Mouse (Mus musculus) G1E (cell line): Measurements from ENCODE around the gene Tox2. TPM values are rescaled to one million over a fixed set of nuclear protein-coding genes. Genes with fewer than 3 reads are reported as not detected.

Experiments
- ATAC-seq: 2 replicates; pipeline ENCODE4 v1.8.0; 2016; ENCODE audit warnings: mild to moderate bottlenecking; ENCODE audit not compliant: insufficient number of reproducible peaks, poor library complexity, low FRiP score, severe bottlenecking; ENCODE audit errors: extremely low read depth
- DNase-seq: peaks from one replicate; pipeline ENCODE4 v3.0.0; 2012; ENCODE audit warnings: low spot score
- H3K27me3 ChIP-seq: 2 replicates; pipeline ENCODE4 v1.6.1; 2012; ENCODE audit warnings: mild to moderate bottlenecking, low read length, inconsistent platforms; ENCODE audit not compliant: insufficient read depth
- H3K36me3 ChIP-seq: replicated peaks from 2 replicates; pipeline ENCODE3; 2012; ENCODE audit warnings: mild to moderate bottlenecking, inconsistent platforms
- H3K4me1 ChIP-seq: 2 replicates; pipeline ENCODE4 v1.6.1; 2012; ENCODE audit warnings: low read depth, low read length, inconsistent platforms, mixed read lengths; ENCODE audit not compliant: insufficient read depth
- H3K4me3 ChIP-seq: 2 replicates; pipeline ENCODE4 v1.5.1; 2012; ENCODE audit warnings: low read depth, mild to moderate bottlenecking, inconsistent platforms, low read length, moderate library complexity, mixed read lengths
- H3K9me3 ChIP-seq: replicated peaks from 2 replicates; pipeline ENCODE4 v1.6.1; 2012; ENCODE audit warnings: inconsistent platforms
- CTCF ChIP-seq: IDR thresholded peaks from 2 replicates; pipeline ENCODE4 v1.5.1; 2012; ENCODE audit warnings: low read depth, low read length, inconsistent platforms, mixed read lengths
- GATA1 ChIP-seq: IDR thresholded peaks from 2 replicates; pipeline ENCODE4 v1.6.1; 2012; ENCODE audit warnings: borderline replicate concordance, low read length, inconsistent platforms, mixed read lengths
- GATA2 ChIP-seq: IDR thresholded peaks from 2 replicates; pipeline ENCODE4 v1.6.1; 2012; ENCODE audit warnings: low read depth, low read length, inconsistent platforms, borderline replicate concordance
- POLR2AphosphoS5 ChIP-seq: IDR thresholded peaks from 2 replicates; pipeline ENCODE4 v1.6.1; 2012; ENCODE audit warnings: low read depth, low read length, inconsistent platforms; ENCODE audit not compliant: insufficient replicate concordance
- TAL1 ChIP-seq: conservative IDR thresholded peaks from 2 replicates; pipeline ENCODE4 v1.6.1; 2012; ENCODE audit warnings: low read depth, low read length, inconsistent platforms, mixed read lengths
- polyA plus RNA-seq: library from polyadenylated mRNA; stranded (reverse); fragments of >175 nt; gene quantifications from 2 replicates; pipeline ENCODE4 v1.2.3, GENCODE M21; 2012
- total RNA-seq, 2 experiments: library from RNA; stranded (forward) in 1 of 2; stranded (reverse) in 1 of 2; fragments of 200-1000 nt in 1 of 2; fragments of >200 nt in 1 of 2; fragmentation: Nextera tagmentation in 1 of 2; gene quantifications; 2 replicates each; pipeline ENCODE4 v1.2.3; 2014 to 2017

Tox2 gene
- total and polyA plus RNA-seq, 3 experiments, result not detected

DNA sequence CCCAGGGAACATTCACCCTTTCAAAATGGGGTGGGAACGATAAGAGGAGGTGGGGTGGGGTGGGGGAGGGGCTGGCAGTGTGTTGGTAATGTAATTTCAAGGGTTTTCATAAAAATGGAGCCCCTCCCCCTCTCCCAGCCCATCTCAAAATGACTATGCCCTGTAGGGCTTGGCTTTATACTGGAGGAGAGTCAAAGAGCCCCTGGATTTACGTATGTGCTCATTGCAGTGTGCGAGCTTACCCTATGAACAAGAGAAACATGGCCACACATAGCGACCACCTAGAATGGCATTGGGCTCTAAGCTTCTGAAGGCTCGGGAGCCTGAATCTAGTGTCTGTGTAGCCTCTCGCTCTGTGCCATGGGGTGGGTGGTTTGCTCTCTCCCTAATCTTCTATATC, 51.3 kb downstream of the Tox2 start:
- Histone ChIP-seq H3K9me3 (no peaks in the 10 kb centered on the region), H3K4me3 (no peak overlapping the region), H3K36me3 (no peaks in the 10 kb centered on the region), H3K27me3 (no peaks in the 10 kb centered on the region), H3K4me1 (no peaks in the 10 kb centered on the region)
- DNase-seq (no peak), ATAC-seq (no peak)
- TF ChIP-seq POLR2AphosphoS5, result no peak
- no peak for TF ChIP-seq CTCF

GRCm38 (mm10) chr2:163256765-163257164, 53.8 kb downstream of the Tox2 start:
- Histone ChIP-seq H3K4me1 (no peaks in the 10 kb centered on the region), H3K36me3 (no peaks in the 10 kb centered on the region), H3K4me3 (no peak overlapping the region), H3K27me3 (no peaks in the 10 kb centered on the region), H3K9me3 (no peaks in the 10 kb centered on the region)
- no peak for TF ChIP-seq TAL1
- TF ChIP-seq POLR2AphosphoS5, result no peak
- TF ChIP-seq GATA2, result no peak
- no peak for TF ChIP-seq CTCF
- TF ChIP-seq GATA1, result no peak
- ATAC-seq, result no peak
- DNase-seq, result no peak

- H3K4me1 ChIP-seq, result no peaks in the 10 kb centered on the region
- no peaks in the 10 kb centered on the region for H3K9me3 ChIP-seq
- no peaks in the 10 kb centered on the region for H3K36me3 ChIP-seq
- TF ChIP-seq TAL1 (no peak), GATA1 (no peak), CTCF (no peak), GATA2 (no peak), POLR2AphosphoS5 (no peak)
- H3K4me3 ChIP-seq, result no peak overlapping the region
- H3K27me3 ChIP-seq, result no peaks in the 10 kb centered on the region
- DNase-seq (no peak), ATAC-seq (no peak)
These were observed 58.6 kb downstream of the Tox2 start for GRCm38 (mm10) chr2:163261362-163262054.

DNA sequence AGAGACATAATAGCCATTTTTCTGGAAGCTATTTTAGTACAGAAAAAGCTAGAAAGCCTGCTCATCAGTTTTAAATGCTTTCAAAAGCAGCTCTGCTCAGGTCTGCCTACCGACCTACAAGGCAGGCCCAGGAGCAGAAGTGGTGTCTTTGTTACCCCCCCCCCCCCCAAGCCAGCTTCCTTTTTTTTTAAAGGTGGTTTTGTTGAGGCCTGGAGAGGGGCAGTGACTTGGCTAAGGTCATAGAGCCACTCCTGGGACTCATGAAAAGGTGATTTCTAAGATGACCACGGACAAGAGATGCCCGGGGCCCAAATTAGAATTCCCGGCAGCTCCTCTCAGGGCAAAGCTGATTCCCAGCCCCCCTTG, 59.1 kb downstream of the Tox2 start:
- Histone ChIP-seq H3K27me3 (no peaks in the 10 kb centered on the region), H3K9me3 (no peaks in the 10 kb centered on the region), H3K4me3 (no peak overlapping the region), H3K4me1 (no peaks in the 10 kb centered on the region), H3K36me3 (no peaks in the 10 kb centered on the region)
- TF ChIP-seq GATA1 (no peak), POLR2AphosphoS5 (no peak)
- no peak for ATAC-seq
- no peak for DNase-seq

- no peaks in the 10 kb centered on the region for H3K36me3 ChIP-seq
- no peak for ATAC-seq
- H3K27me3 ChIP-seq, result peaks cover 2% of the 10 kb centered on the region; the same call in 1 of the 2 replicates
- no peaks in the 10 kb centered on the region for H3K4me1 ChIP-seq
- TF ChIP-seq GATA1, result no peak
- TF ChIP-seq CTCF, result no peak
- no peak for TF ChIP-seq TAL1
- no peak for TF ChIP-seq GATA2
- no peak for TF ChIP-seq POLR2AphosphoS5
- no peak overlapping the region for H3K4me3 ChIP-seq
- no peak for DNase-seq
- no peaks in the 10 kb centered on the region for H3K9me3 ChIP-seq
These were observed 64.2 kb downstream of the Tox2 start for GRCm38 (mm10) chr2:163267097-163267496.

DNA sequence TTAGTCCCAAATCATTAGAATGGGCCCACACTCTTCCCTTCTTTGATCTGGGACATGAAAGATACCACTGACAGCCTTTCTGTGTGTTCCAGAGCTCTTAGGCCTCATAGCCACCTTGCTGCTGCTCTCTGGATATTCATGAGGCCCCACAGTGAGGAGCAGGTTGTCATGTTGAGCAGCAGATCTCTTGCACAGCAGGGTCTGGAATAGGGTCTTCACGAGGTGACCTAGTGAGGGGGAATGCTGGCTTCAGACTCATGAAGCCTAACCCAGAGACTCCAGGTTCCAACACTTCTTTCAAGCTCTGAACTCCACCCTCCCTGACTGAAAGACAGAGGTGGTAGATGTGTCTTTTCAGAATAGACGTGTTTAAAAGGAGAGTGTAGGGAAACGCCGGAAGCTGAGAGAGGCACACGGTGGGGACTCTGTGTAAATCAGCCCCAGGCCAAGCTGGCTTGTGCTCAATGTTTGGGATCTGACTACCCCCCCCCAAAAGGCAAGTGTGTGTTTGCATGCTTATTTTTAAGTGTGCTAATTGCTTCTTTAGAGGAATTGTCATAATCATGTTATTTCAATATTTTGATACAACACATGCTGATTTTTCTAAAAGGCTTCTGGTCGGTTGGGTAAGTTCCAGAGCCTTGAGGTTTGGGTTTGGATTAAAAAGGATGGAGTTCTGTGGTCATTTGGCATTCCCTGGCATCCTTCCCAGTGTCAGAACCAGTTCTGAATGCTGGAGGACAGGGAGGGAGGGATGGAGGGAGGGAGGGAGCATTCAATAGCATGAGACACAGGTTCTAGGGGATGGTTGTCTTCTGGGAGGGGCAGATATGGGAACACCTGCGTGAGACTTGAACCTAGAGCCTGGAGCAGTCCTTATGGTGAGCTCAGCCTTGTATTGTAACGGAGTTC, 68.9 kb downstream of the Tox2 start:
- Histone ChIP-seq H3K4me3 (no peak overlapping the region), H3K36me3 (no peaks in the 10 kb centered on the region), H3K27me3 (peaks cover 6% of the 10 kb centered on the region; the same call in 1 of the 2 replicates), H3K9me3 (no peaks in the 10 kb centered on the region), H3K4me1 (no peaks in the 10 kb centered on the region)
- DNase-seq (no peak), ATAC-seq (no peak)
- TF ChIP-seq POLR2AphosphoS5 (no peak), GATA1 (no peak), GATA2 (no peak), CTCF (no peak), TAL1 (no peak)
